17 mouse cellular contexts compared by ENCODE assay signal in the genomic region with DNA sequence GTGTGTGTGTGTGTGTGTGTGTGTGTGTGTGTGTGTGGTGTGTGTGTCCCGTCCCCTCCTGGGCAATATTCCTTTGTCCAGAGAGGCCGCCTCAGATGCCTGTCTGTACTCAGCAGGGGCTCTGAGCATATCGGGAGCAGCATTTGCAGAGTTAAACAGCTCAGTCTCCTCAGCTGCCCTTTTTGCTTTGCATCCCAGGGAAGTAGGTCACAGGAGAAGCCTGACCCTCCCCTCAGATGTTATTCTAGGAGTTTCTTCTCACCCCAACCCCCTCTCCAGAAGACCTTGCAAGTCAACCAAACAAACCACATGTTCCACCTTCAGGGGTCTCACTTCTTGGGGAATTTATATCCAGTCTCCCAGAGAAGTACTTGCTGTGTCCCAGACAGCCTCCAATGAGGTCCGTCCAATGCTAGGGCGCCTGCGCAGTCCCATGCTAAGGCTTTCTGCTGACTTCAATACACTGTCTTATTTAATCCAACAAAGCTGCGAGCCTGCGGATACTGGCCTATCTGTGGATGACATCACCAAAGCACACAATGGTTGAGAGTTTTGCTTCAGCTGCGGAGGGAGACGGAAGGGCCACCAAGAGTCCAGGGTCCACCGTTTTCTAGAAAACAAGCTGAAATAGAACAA. TPM values are rescaled to one million over a fixed set of nuclear protein-coding genes. Genes with fewer than 3 reads are reported as not detected.
DNase-seq lines count a peak whose midpoint lies in the region; ATAC-seq and TF ChIP-seq lines count a peak whose summit lies in the region.
"Had no signal": no experiment of that assay in that cellular context is flagged by ENCODE, and none has a peak within 500 bp of the region (broad histone marks: within the 10 kb centered on the region; RNA-seq: fewer than 3 reads in every experiment).

No protein-coding gene starts in this region.

- no peaks in the 10 kb centered on the region; the same call in 1 of the 2 replicates for H3K9me3 ChIP-seq in forebrain, embryonic 10.5 days
- no peaks in the 10 kb centered on the region for H3K9me3 ChIP-seq in forebrain, embryonic 12.5 days
- H3K9me3 ChIP-seq in liver, postnatal 0 days (ENCODE audit: low read length), result no peaks in the 10 kb centered on the region
- H3K9me3 ChIP-seq in liver, embryonic 12.5 days (replicated peaks), result no peaks in the 10 kb centered on the region
- H3K9me3 ChIP-seq: embryonic facial prominence, embryonic 13.5 days; liver, embryonic 13.5 days; neural tube, embryonic 13.5 days had no signal

- H3K4me3 ChIP-seq in forebrain, embryonic 10.5 days, result no peak overlapping the region
- no peak overlapping the region for H3K4me3 ChIP-seq in forebrain, embryonic 12.5 days (replicated peaks)
- H3K4me3 ChIP-seq in liver, postnatal 0 days (ENCODE audit: low read depth, low read length), result no peak overlapping the region
- H3K4me3 ChIP-seq in liver, embryonic 12.5 days, result no peak overlapping the region
- H3K4me3 ChIP-seq in layer of hippocampus, adult 2 months, result no peak overlapping the region
- H3K4me3 ChIP-seq: embryonic facial prominence, embryonic 13.5 days; liver, embryonic 13.5 days; neural tube, embryonic 13.5 days had no signal

- no peak for DNase-seq in forebrain, embryonic 10.5 days (ENCODE audit: extremely low spot score, low spot score)
- no peak for DNase-seq in liver, postnatal 0 days
- DNase-seq in Muller cell, postnatal 12 days (ENCODE audit: inconsistent ontology term), result peak; percentile 12
- DNase-seq in mesoderm, embryonic 11.5 days (ENCODE audit: low read depth, low spot score), result peak; percentile 7
- no peak for DNase-seq in spleen, adult 18-20 months
- no peak for DNase-seq in layer of hippocampus, adult 2 months (ENCODE audit: low spot score in 2 of 2)
- DNase-seq: cerebellum, adult 11 months; cerebellum, postnatal 14 days; liver, embryonic 13.5 days had no signal

- TF ChIP-seq EP300 in liver, postnatal 0 days (IDR thresholded peaks at IDR 0.05; ENCODE audit: low read depth), result no peak

- no peak overlapping the region for H3K4me2 ChIP-seq in forebrain, embryonic 12.5 days
- no peak overlapping the region for H3K4me2 ChIP-seq in liver, postnatal 0 days (ENCODE audit: low read depth, low read length)
- H3K4me2 ChIP-seq in liver, embryonic 12.5 days, result no peak overlapping the region
- H3K4me2 ChIP-seq: embryonic facial prominence, embryonic 13.5 days; liver, embryonic 13.5 days; neural tube, embryonic 13.5 days had no signal

- no peak for ATAC-seq in forebrain, embryonic 12.5 days (ENCODE audit: low FRiP score)
- peak; percentile 27; the same call in 1 of the 2 replicates for ATAC-seq in liver, postnatal 0 days
- ATAC-seq in liver, embryonic 12.5 days, result no peak
- ATAC-seq: forebrain, embryonic 14.5 days had no signal

- peaks cover 16% of the 10 kb centered on the region for H3K4me1 ChIP-seq in forebrain, embryonic 10.5 days
- peaks cover 21% of the 10 kb centered on the region for H3K4me1 ChIP-seq in forebrain, embryonic 12.5 days
- H3K4me1 ChIP-seq in liver, postnatal 0 days (ENCODE audit: insufficient read depth), result no peaks in the 10 kb centered on the region
- no peaks in the 10 kb centered on the region for H3K4me1 ChIP-seq in liver, embryonic 12.5 days
- H3K4me1 ChIP-seq: liver, embryonic 13.5 days had no signal

- H3K9ac ChIP-seq in forebrain, embryonic 12.5 days, result no peak overlapping the region
- no peak overlapping the region for H3K9ac ChIP-seq in liver, postnatal 0 days (replicated peaks)
- H3K9ac ChIP-seq in liver, embryonic 12.5 days, result no peak overlapping the region
- H3K9ac ChIP-seq: embryonic facial prominence, embryonic 13.5 days; liver, embryonic 13.5 days; neural tube, embryonic 13.5 days had no signal

- no peaks in the 10 kb centered on the region for H3K36me3 ChIP-seq in forebrain, embryonic 10.5 days (replicated peaks)
- no peaks in the 10 kb centered on the region for H3K36me3 ChIP-seq in forebrain, embryonic 12.5 days (replicated peaks)
- H3K36me3 ChIP-seq in liver, postnatal 0 days (replicated peaks; ENCODE audit: insufficient read depth, low read length), result no peaks in the 10 kb centered on the region
- H3K36me3 ChIP-seq in liver, embryonic 12.5 days, result no peaks in the 10 kb centered on the region
- H3K36me3 ChIP-seq: embryonic facial prominence, embryonic 13.5 days; liver, embryonic 13.5 days; neural tube, embryonic 13.5 days had no signal

- WGBS in forebrain, embryonic 10.5 days, result 78% methylated on average over 11 of the region's 11 CpGs
- WGBS in forebrain, embryonic 12.5 days, result 72% methylated on average over 11 of the region's 11 CpGs
- WGBS in liver, postnatal 0 days (ENCODE audit: insufficient replicate concordance), result 72% methylated on average over 11 of the region's 11 CpGs
- 75% methylated on average over 11 of the region's 11 CpGs for WGBS in liver, embryonic 12.5 days (ENCODE audit: insufficient replicate concordance)

- peak overlapping the region; percentile 48; the same call in 1 of the 2 replicates for H3K27ac ChIP-seq in forebrain, embryonic 10.5 days
- H3K27ac ChIP-seq in forebrain, embryonic 12.5 days, result no peak overlapping the region
- H3K27ac ChIP-seq in liver, postnatal 0 days (ENCODE audit: low read depth), result no peak overlapping the region
- H3K27ac ChIP-seq in liver, embryonic 12.5 days, result no peak overlapping the region
- no peak overlapping the region for H3K27ac ChIP-seq in layer of hippocampus, adult 2 months
- H3K27ac ChIP-seq: embryonic facial prominence, embryonic 13.5 days; kidney, postnatal 0 days; liver, embryonic 13.5 days; neural tube, embryonic 13.5 days had no signal

- no peaks in the 10 kb centered on the region for H3K27me3 ChIP-seq in forebrain, embryonic 10.5 days (ENCODE audit: poor library complexity, severe bottlenecking)
- H3K27me3 ChIP-seq in forebrain, embryonic 12.5 days, result peaks cover 16% of the 10 kb centered on the region
- H3K27me3 ChIP-seq in liver, postnatal 0 days (ENCODE audit: insufficient read depth, low read length), result no peaks in the 10 kb centered on the region
- no peaks in the 10 kb centered on the region for H3K27me3 ChIP-seq in liver, embryonic 12.5 days (replicated peaks)
- H3K27me3 ChIP-seq: embryonic facial prominence, embryonic 13.5 days; liver, embryonic 13.5 days; neural tube, embryonic 13.5 days had no signal

- no peak for TF ChIP-seq CTCF in liver, postnatal 0 days (IDR thresholded peaks at IDR 0.05; ENCODE audit: low read depth)
- no peak for TF ChIP-seq CTCF in layer of hippocampus, adult 2 months (conservative IDR thresholded peaks at IDR 0.05)

RNA-seq across cellular contexts. Expression of a gene that starts 17.4 kb away (rescaled TPM):
- polyA plus RNA-seq in forebrain, embryonic 10.5 days (2016; fragmentation: Nextera tagmentation; extraction: Ambion mirVana), result 1.2 TPM in 2 replicates
- polyA plus RNA-seq in forebrain, embryonic 12.5 days (2016; fragmentation: Nextera tagmentation; extraction: Ambion mirVana), result 0.90 and 0.98 TPM in 2 replicates
- polyA plus RNA-seq in liver, postnatal 0 days (2015; fragmentation: Nextera tagmentation; extraction: Ambion mirVana), result 0.04 TPM in 1 of 2 replicates, not detected in the other
- 0.19 and 0.20 TPM in 2 replicates for polyA plus RNA-seq in liver, embryonic 12.5 days (2016; fragmentation: Nextera tagmentation; extraction: Ambion mirVana)
- total RNA-seq in layer of hippocampus, adult 2 months (2021), result 1 to 10 TPM; 2.2 to 2.4 TPM
- total RNA-seq: megakaryocyte, adult 5-6 weeks; monocyte, adult 5-6 weeks had no signal

Comparison
In these comparisons a context has a peak if more than half of its experiments do, and no peak if none do; other contexts are left out.
1. DNase-seq: peak in Muller cell, postnatal 12 days (single experiment) and mesoderm, embryonic 11.5 days (single experiment); none in forebrain, embryonic 10.5 days (single experiment), liver, postnatal 0 days (single experiment), spleen, adult 18-20 months (0 of 2) and layer of hippocampus, adult 2 months (0 of 2).